Mouse (Mus musculus) adrenal gland, postnatal 10 days (tissue): ENCODE measurements around the gene Glyr1. TPM values are rescaled to one million over a fixed set of nuclear protein-coding genes. Genes with fewer than 3 reads are reported as not detected.

ENCODE experiments used
- DNase-seq: peaks from one replicate; pipeline ENCODE4 v3.0.0; 2021; ENCODE audit warnings: mixed read lengths
- long read RNA-seq, 2 experiments: library from polyadenylated mRNA; stranded (forward); transcript quantifications; one replicate each; pipeline ENCODE4 v2.0.0; 2021
- total RNA-seq, 2 experiments: library from RNA; stranded (reverse); gene quantifications; 2 replicates each; pipeline ENCODE4 v1.2.3; 2021

The Glyr1 gene
- 10 to 100 TPM; 80.1 to 82.7 TPM for total RNA-seq
- long read RNA-seq, experiment 1, transcript Glyr1-202 (16 exons, 3,292 nt) = major isoform, 61 of 149 reads
- long read RNA-seq, experiment 1, transcript Glyr1-201 (16 exons, 3,280 nt) = minor isoform, 43 of 149 reads
- long read RNA-seq, experiment 1, partial matches to known transcripts = 31 of 149 reads
- long read RNA-seq, experiment 1, other reads (novel, unspliced or antisense) = 13 of 149 reads
- long read RNA-seq, experiment 2, transcript Glyr1-201 (16 exons, 3,280 nt) = major isoform, 29 of 77 reads
- long read RNA-seq, experiment 2, transcript Glyr1-202 (16 exons, 3,292 nt) = minor isoform, 22 of 77 reads
- long read RNA-seq, experiment 2, partial matches to known transcripts = 2 of 77 reads
- long read RNA-seq, experiment 2, other reads (novel, unspliced or antisense) = 24 of 77 reads

DNA sequence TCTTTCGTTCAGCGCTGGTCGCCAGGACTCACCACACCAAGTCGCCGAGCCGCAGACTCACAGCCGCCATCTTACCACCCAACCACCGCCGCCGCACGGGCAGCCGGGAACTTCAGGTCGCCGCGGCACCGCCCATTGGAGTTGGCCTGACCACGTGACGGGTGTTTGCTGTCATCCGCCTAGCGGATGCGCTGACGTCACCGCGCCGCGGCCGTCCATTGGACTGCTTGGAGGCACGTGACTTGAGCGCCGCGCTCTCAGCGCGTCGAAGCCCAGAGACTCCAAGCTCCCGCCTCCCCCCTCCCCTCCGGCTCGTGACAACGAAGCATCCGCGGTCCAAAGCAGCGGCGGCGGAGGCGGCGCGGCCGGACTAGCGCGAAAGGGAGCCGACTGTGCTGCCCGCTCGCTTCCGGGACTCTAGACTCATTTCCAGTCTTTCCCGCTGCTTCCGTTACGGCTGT lies at the start of gene Glyr1, which contains the start of gene Ubn1:
Gene Glyr1, minus strand, starts transcription at position 90 of the 461 bp plus-strand sequence.
Gene Ubn1, plus strand, starts transcription at position 284 of the 461 bp plus-strand sequence.
- peak; percentile 99 for DNase-seq

DNA sequence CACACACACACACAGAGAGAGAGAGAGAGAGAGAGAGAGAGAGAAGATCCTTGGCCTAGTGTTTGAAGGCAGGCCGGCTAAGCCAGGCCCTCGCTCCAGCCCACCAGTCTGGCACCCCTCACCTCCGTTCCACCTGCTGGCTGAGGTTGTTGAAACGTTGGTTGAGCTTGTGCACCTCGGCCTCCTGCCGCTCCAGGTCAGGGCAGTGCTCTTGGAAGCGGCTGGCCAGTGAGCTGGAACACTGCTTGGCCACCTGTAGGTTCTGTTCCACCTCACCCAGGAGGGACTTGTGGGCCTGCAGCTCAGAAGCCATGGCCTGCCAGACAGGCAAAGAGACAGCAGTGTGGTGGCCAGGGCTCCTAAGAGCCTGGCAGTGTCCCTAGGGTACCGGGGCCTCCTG lies 46.8 kb upstream of the Glyr1 start:
- no peak for DNase-seq

DNA sequence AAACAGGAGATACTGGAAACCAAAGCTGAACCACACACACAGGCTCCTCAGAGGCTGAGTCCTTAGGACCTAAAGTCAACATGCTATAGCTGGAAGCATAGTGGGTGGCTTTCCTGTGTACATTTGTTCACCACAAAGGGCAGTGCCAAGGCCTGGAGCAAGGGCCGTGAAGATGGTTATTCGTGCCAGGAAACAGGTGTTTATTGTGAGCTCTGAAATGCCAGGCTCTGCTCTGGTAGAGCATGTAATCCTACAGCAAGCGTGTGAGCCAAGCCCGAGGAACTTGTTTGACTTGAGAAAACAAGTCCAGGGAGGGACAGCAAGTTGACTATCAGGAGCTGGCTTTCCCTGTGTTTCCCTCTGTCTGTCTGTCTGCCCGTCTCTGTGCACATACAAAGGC lies 43.6 kb upstream of the Glyr1 start:
- DNase-seq = no peak

DNA sequence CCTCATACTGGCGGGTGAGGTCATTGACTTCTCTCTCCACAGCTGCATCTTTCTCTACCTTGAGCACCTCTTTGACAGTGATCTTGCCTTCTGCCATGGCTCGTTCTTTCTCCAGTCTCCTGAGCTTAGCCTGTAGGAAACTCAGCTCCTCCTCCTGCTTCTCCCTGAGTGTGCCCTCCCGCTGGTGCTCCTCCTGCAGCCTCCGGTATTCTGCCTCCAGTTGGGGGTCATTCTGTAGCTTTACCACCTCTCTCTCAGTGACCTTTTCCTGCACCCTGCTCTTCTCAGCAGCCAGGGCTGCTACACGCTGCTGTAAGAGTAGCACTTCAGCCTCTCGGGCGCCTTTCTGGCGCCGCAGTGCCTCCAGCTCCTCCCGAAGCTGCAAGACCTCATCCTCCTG lies 39.4 kb upstream of the Glyr1 start:
- no peak for DNase-seq

DNA sequence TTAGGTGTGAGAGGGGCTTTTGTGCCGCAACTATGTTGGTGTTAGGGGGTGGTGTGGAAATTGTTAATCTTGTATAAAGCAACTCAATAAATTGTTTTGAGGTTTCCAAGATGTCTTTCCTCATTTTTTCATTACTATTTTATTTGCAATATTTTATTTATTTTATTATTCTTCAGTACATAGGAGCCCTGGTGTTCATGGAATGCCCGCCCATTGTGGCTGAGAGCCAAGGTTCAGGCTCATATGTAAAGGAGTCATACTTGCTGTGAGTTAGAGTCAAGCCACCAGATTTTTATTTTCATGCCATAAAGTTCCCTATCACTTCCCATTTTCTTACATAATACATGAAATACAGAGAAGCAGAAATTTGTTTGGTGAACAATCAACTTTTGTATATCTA lies 36.5 kb upstream of the Glyr1 start:
- DNase-seq = no peak

DNA sequence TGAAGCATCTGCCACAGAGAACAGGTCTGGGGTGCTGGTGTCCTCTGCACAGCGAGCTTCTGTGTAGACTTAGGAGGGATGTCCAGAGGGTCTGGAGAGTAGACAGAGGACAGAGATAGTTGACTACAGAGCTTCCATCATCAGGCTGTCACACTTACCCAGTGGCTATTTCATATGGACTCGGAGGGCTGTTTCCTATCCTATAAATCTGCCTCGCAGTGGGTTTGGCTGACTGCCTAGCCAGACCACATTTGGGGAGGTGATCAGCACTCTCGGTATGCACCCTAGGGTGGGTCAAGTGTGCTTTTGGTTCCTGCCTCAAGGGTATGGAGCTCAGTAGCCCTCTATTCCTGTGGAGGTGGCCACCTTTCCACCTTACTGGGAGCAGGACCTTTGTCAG lies 35.5 kb upstream of the Glyr1 start:
- DNase-seq = no peak

DNA sequence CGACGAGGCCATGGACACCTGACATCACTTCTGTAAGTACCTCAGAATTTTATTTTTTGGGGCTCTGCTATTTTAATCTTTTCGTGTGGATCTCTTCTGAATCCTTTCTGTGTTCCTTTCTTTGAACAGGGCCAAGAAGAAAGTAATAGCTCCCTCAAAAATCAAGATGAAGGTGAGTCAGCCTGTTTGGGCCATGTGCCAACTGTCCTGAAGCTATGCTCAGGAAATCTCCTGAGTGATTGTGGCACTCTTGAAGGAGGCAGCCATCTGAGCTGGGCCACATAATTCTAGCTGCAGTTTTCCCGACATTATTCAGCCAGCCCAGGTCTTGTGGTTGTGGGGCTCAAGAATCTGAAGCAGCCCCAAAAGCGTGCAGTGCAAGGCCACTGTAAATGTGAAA lies 24.7 kb upstream of the Glyr1 start:
- DNase-seq = no peak

DNA sequence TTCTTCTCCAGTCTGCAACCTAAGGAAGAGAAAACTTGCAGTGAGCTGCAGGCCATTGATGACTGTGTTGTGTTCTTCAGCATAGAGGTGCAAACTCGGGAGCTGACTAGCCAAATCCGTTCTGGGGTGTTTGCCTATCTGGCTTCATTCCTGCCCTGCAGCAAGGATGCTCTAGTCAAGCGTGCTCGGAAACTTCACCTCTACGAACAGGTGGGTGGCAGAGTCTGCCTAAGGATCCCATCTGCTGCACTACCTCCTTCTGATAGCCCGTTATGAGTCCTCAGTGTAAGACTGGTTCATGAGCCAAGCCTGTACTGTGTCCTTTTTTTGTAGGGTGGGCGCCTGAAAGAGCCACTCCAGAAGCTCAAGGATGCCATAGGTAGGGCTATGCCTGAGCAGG lies 22.3 kb upstream of the Glyr1 start:
- DNase-seq = no peak

DNA sequence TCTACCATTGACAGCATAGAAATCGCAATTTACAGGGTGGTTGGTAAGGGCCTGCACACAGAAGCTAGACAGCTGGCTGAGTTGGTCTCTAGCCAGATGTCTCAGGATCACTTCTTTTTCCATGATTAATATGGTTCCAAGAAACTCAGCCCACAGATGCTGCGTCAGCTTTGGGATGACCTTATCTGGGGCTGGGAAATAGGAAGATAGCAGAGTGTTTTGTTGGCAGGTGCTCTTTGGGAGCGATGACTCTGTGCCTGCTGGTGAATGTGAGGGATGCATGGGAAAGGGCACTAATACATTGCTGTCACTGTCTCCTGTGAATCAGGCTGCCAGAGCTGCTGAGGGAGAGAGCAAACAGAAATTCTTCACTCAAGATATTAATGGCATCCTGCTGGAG lies 20.7 kb upstream of the Glyr1 start:
- DNase-seq = peak; percentile 36

DNA sequence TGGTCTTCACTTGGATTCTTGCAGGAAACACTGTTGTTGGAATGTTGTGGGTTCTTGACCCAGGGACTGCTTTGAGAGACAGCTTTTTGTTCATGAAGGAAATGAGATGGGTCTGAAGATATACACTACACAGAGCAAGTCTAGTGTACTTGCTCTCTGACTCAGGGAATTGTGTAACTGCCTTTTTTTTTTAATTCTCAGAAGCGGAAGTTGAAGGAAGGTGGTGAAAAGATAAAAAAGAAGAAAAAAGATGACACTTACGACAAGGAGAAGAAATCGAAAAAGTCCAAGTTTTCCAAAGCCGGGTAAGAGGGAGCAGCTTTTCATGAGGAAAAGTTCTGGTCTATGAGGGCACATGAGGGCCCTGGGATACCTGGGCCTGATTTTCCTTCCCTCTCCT lies 13.8 kb upstream of the Glyr1 start:
- DNase-seq = no peak

DNA sequence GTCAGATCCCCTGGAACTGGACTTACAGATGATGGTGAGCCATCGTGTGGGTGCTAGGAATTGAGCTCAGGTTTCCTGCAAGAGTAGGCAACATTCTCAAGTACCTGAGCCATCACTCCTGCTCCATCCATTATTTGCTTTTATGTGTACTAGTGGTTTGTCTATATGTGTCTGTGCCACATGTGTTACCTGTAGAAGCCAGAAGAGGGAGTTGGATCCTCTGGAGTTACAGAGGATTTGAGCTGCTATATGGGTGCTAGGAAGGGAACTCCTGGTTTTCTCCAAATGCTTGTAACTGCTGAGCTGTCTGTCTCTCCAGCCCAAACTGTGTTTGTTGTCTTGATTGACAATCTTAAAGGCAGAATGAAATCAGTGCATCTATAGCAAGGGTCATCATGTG lies 8.5 kb upstream of the Glyr1 start:
- peak; percentile 18 for DNase-seq

DNA sequence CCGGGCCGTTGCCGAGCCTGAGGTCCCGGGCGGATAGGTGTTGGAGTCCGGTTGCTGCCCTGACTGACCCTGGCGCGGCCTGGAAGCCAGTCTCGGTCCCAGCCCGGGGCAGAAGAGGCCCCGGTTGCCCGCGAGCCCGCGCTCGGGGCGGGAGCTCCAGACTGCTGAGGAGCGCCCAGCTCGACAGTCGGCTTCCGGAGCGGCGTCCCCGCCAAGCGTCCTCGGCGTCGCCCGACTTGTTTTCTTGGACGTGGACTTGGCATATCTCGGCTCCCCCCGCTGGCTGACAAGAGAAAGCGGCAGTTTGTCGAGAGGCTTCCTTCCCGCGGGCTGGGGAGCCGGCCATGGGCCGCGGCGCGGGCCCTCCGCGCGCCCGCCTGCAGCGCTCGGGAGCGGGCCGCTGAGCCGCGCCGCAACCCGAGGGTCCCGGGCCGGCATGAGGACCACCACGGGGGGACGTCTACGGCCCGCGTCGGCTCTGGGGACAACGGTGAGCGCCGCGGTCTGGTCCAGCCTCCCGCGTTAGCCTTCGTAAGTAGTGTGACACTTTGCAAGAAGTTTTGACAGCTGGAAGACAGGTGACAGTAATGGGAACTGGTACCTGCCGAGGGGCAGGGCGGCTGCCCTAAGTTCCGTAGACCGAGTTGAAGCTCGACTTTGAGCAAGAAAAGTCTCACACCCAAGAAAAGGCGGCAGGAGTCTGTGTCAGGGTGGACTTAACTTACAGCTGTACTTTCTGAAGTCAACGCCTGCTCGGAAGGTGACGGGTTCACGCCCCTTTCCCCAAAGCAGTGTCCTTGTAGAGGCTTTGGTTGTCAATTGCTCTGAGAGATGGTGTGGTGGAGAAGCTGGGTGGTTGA lies 818 bp upstream of the Glyr1 start:
- DNase-seq = peak; percentile 84

DNA sequence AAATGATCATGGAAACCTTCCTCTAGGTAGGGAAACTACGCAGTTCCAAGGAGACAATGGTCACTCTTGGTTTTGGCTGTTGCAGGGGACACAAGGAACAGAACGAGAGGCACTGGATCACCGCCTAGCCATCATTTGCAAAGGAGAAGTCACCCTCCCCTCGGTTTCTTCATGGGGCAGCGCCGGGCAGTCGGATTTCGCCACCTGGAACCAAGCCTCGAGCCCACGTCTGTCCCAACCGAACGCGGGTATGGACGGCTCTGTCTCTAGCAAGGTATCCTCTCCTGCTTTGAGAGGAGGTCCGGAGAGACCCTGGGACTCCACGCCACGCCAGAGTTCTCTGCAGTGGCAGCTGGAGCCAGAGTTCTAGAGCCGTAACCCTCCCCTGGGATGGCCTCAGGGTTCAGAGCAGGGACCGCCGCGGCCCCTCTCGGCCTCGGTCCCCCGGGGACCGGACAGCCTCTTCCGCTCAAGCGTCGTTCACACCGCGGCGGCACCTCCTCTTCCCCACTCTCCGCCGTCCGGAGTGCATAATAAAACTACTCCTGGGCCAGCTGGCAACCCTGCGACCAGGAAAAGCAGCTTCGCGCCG lies 385 bp downstream of the Glyr1 start:
- no peak for DNase-seq

DNA sequence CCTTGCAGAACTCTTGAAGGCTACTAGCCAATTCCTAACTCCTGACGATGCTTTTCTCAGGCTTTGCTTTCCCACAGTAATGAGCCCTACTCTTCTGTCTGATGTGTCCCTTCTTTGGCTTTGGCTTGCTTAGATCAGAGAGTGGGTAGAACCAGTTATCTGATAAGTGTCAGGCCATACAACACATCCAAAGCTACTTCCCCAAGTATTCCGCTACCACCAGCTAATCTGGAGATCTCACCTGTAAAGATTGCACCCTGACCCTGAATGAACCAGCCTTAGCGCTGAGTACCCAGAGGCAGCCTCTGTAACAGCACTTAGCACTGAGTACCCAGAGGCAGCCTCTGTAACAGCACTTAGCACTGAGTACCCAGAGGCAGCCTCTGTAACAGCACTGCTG lies 4.3 kb downstream of the Glyr1 start:
- no peak for DNase-seq

DNA sequence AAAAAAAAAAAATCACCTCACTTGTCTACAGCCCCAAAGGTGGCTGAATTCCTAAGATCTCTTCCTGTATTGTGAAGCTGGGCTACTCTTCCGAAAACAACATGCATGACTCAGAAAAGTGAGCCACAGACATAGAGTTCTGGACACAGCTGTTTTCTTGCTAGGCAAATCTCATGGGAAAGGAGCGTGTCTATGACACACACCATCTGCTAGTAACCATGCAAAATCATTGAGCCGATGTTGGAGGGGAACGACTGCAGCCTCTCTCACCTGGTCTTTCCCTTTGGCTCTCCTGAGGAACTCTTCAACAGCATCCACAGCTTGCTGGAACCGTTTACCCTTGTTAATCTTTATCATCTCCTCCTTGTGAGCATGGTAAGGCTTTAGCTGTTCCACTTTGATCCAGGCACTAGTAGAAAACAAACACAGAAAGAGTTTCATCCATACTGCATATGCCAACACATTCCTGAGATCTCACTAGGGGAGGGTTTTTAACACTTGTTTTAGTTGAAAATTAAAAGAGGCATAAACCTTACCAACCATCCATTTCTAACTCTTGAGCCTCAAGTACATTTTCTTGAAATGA lies 12.9 kb downstream of the Glyr1 start:
- DNase-seq = no peak

DNA sequence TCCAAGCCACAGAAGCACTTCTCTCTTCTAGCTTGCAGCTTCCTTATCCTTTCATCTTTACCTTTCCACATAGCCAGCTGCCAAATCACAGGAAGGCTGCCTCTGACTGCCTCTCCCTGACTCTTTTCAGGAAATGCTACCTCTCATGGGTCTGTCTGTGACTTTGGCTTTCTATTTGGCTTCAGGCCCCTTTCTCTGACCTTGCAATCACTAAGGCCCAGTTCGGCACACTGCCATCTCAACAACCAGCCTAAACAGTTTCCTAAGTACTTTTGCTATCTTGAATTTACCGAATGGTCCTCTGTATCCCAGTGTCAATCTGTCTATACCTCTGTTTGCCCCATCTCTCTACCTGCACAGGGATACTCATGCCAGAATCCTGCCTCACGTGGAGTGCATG lies 14.1 kb downstream of the Glyr1 start:
- DNase-seq = peak; percentile 58

DNA sequence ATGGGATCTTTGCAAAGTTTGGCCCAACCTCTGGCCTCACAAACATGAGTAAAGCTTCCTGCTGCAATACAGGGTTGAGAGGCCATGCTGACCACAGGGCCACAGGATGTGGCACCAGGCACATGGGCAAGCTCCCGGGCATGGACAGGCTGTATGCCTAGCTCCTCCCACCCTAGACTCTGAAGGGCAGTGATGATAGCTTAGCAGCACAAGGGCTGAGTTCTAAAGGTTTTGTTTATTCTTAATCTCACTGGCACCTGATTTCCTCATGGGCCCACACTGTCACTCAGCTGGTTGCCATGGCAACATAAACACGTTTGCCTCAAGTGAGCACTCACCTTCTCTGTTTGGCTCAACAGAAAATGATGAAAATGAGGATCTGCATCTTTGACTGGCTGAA lies 19.8 kb downstream of the Glyr1 start:
- DNase-seq = no peak

DNA sequence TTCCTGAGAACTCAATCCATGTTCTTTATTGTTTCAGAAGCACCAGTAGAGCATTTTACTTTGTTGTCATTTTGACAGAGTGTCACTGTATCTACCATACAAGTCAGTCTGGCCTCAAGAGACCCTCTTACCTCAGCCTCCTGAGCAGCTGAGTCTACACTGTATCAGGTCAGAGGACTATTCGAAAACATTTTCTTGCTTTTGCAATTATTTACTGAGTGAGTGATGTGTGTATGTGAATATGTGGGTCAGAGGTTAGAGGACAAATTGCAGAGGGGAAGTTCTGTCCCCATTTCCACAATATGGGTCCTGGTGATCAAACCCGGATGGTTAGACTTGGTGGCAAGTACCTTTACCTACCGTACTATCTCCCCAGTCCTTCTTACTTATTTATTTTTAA lies 25.6 kb downstream of the Glyr1 start:
- DNase-seq = no peak

DNA sequence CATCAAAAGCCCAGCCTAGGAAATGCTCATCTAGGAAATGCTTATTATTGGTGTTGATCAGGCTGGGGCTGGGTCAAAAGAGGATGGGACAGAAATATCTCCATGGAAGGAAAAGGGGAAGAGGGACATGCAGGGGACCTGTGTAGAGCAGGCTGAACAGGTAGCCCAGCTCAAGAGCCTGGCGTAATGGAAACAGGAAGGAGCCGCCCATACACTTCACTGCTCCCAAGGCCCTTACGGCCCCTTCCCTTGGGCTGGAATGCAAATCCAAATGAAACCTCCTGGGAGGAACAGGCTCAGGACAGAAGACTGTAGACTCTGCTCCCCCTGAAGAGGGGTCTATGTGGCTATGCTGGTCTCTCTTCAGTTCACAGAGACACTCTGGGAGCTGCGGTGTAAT lies 35.1 kb downstream of the Glyr1 start:
- DNase-seq = no peak

DNA sequence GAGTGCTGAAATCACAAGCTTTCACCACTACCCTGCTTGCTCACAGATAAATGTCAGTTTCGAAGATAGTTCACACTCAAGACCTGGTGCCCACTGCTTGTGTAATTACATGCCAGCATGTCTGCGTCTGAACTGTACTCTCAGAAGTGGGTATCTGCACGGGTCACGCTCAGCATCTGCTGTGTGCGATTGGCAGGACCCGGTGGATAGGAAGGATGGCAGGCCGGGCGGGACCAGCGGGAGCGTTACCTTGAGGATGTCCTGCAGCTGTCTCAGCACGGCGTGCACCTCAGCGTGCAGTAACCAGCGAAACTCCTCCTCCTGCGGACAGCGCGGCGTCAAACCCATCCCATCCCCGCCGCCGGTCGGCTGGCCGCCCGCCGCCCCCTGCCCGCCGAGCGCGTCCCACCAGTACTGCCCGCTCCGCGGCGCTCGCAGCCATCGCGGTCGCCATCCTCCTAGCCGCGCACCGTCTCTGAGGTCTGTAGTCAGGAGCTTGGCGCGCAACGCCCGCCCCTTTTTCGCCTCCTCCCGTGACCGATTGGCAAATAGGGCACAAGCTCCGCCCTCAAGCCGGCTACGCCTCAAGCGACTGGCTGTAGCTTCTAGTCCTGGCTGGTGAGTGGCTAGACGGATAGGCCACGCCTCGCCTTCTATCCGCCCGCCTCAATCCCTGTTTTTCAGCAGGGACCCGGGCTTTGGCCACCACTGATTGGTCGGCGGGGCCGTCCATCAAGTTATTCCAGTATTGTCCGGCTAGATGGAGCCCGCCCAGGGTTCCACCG lies 36.4 kb downstream of the Glyr1 start, which contains the start of gene Rogdi:
Gene Rogdi, minus strand, starts transcription at position 500 of the 785 bp plus-strand sequence.
- DNase-seq = peak; percentile 97
